Mouse (Mus musculus) left cerebral cortex, adult 2 months (tissue): ENCODE data around the gene Inpp4b. TPM values are rescaled to one million over a fixed set of nuclear protein-coding genes. Genes with fewer than 3 reads are reported as not detected.

Experiments used
- DNase-seq, 2 experiments: peaks; one replicate each; pipeline ENCODE4 v3.0.0; 2021 to 2022; ENCODE audit warnings: low spot score in 2 of 2, mixed read lengths in 1 of 2; ENCODE audit errors: extremely low spot score in 1 of 2
- H3K27ac ChIP-seq: fragments of 200-600 bp; 2 replicates; pipeline ENCODE4 v1.8.1; 2022
- H3K4me3 ChIP-seq: fragments of 200-600 bp; 2 replicates; pipeline ENCODE4 v1.8.1; 2022
- CTCF ChIP-seq: fragments of 200-600 bp; IDR thresholded peaks from 2 replicates; pipeline ENCODE4 v1.8.1; 2022; ENCODE audit warnings: antibody characterized with exemption, mild to moderate bottlenecking, moderate library complexity
- intact Hi-C: fragments of 180-260 bp; cut with DNase I; formaldehyde crosslinking; loops from one replicate; pipeline ENCODE4 v1.15.1; 2025
- total RNA-seq, 2 experiments: library from RNA; stranded (reverse); gene quantifications; 2 replicates each; pipeline ENCODE4 v1.2.3; 2021

Gene Inpp4b
- total RNA-seq, 2 experiments from 2014 or later = 8.8 to 13.3 TPM

GRCm38 (mm10) chr8:81639820-81640219, 297.5 kb downstream of the Inpp4b start:
- intact Hi-C loops = no loop called here
- no peak for TF ChIP-seq CTCF
- no peak for DNase-seq
- no peak overlapping the region for H3K27ac ChIP-seq
- H3K4me3 ChIP-seq = no peak overlapping the region

- no peak overlapping the region for H3K27ac ChIP-seq
- no peak overlapping the region for H3K4me3 ChIP-seq
- intact Hi-C loops = no loop called here
- no peak for TF ChIP-seq CTCF
- DNase-seq = no peak
Observed at GRCm38 (mm10) chr8:81643030-81643429, 300.7 kb downstream of the Inpp4b start.

- Histone ChIP-seq H3K4me3 (no peak overlapping the region), H3K27ac (no peak overlapping the region)
- no peak for TF ChIP-seq CTCF
- intact Hi-C loops = no loop called here
- DNase-seq = no peak
Observed at GRCm38 (mm10) chr8:81692167-81692566, 349.8 kb downstream of the Inpp4b start.

GRCm38 (mm10) chr8:81694893-81695292, 352.5 kb downstream of the Inpp4b start:
- no peak for DNase-seq
- TF ChIP-seq CTCF = no peak
- intact Hi-C loops = no loop called here
- Histone ChIP-seq H3K27ac (no peak overlapping the region), H3K4me3 (no peak overlapping the region)

- intact Hi-C loops = no loop called here
- no peak for TF ChIP-seq CTCF
- H3K4me3 ChIP-seq = no peak overlapping the region
- no peak for DNase-seq
- no peak overlapping the region for H3K27ac ChIP-seq
Observed at GRCm38 (mm10) chr8:81702038-81702437, 359.7 kb downstream of the Inpp4b start.

- no peak for DNase-seq
- no peak overlapping the region for H3K4me3 ChIP-seq
- TF ChIP-seq CTCF = no peak
- intact Hi-C loops = no loop called here
- no peak overlapping the region for H3K27ac ChIP-seq
Observed at GRCm38 (mm10) chr8:81703571-81704365, 361.4 kb downstream of the Inpp4b start.

GRCm38 (mm10) chr8:81707436-81707835, 365.1 kb downstream of the Inpp4b start:
- intact Hi-C loops = no loop called here

GRCm38 (mm10) chr8:81731332-81731731, 389.0 kb downstream of the Inpp4b start:
- TF ChIP-seq CTCF = no peak
- no peak overlapping the region for H3K4me3 ChIP-seq
- no peak for DNase-seq
- H3K27ac ChIP-seq = no peak overlapping the region
- intact Hi-C loops = no loop called here

More at GRCm38 (mm10) chr8:81707436-81707835, 365.1 kb downstream of the Inpp4b start:
- DNase-seq = no peak
- Histone ChIP-seq H3K27ac (no peak overlapping the region), H3K4me3 (no peak overlapping the region)
- TF ChIP-seq CTCF = no peak

- no peak overlapping the region for H3K4me3 ChIP-seq
- no peak for TF ChIP-seq CTCF
- intact Hi-C loops = no loop called here
- DNase-seq = no peak
- no peak overlapping the region for H3K27ac ChIP-seq
Observed at GRCm38 (mm10) chr8:81735655-81736054, 393.3 kb downstream of the Inpp4b start.

- no peak for TF ChIP-seq CTCF
- intact Hi-C loops = no loop called here
Observed at GRCm38 (mm10) chr8:81736103-81736502, 393.7 kb downstream of the Inpp4b start.

GRCm38 (mm10) chr8:81742588-81742987, 400.2 kb downstream of the Inpp4b start:
- Histone ChIP-seq H3K27ac (no peak overlapping the region), H3K4me3 (no peak overlapping the region)
- intact Hi-C loops = no loop called here
- DNase-seq = no peak
- no peak for TF ChIP-seq CTCF

More at GRCm38 (mm10) chr8:81736103-81736502, 393.7 kb downstream of the Inpp4b start:
- Histone ChIP-seq H3K27ac (no peak overlapping the region), H3K4me3 (no peak overlapping the region)
- DNase-seq = no peak

- intact Hi-C loops = no loop called here
- TF ChIP-seq CTCF = no peak
Observed at GRCm38 (mm10) chr8:81743040-81743439, 400.7 kb downstream of the Inpp4b start.

GRCm38 (mm10) chr8:81745439-81745838, 403.1 kb downstream of the Inpp4b start:
- no peak for TF ChIP-seq CTCF
- Histone ChIP-seq H3K4me3 (no peak overlapping the region), H3K27ac (no peak overlapping the region)
- intact Hi-C loops = no loop called here
- no peak for DNase-seq

More at GRCm38 (mm10) chr8:81743040-81743439, 400.7 kb downstream of the Inpp4b start:
- H3K27ac ChIP-seq = no peak overlapping the region
- no peak for DNase-seq
- no peak overlapping the region for H3K4me3 ChIP-seq
